Mouse (Mus musculus) stomach, adult 2 months (tissue): ENCODE results near the gene Tex46. TPM values are rescaled to one million over a fixed set of nuclear protein-coding genes. Genes with fewer than 3 reads are reported as not detected.

Experiments
- polyA plus RNA-seq: library from polyadenylated mRNA; depleted of rRNA; stranded (reverse); fragments of >200 nt; gene quantifications from 2 replicates; pipeline ENCODE4 v1.2.3, GENCODE M21; 2012; rRNA removed

The Tex46 gene
- not detected in 2 replicates for polyA plus RNA-seq

GRCm38 (mm10) chr4:136610387-136610856 is at the start of gene Tex46:
Tex46 (plus strand) TSS chr4:136610437.

GRCm38 (mm10) chr4:136602568-136602967 is 7.7 kb upstream of the Tex46 start, which contains the start of gene Kdm1a:
Kdm1a (minus strand) TSS chr4:136602723.

GRCm38 (mm10) chr4:136622388-136622787 is 12.2 kb downstream of the Tex46 start, which contains the start of gene Lactbl1:
Lactbl1 (plus strand) TSS chr4:136622621.

Other genes with a start within 250 kb of the Tex46 start
- 0.05 and 0.15 TPM in 2 replicates for gene Htr1d, start 186.9 kb upstream of the Tex46 start, polyA plus RNA-seq
- gene 6030445D17Rik, start 148.2 kb upstream of the Tex46 start, polyA plus RNA-seq: 0.12 and 0.14 TPM in 2 replicates
- gene Luzp1, start 140.7 kb upstream of the Tex46 start, polyA plus RNA-seq: 2.5 and 3.1 TPM in 2 replicates
- gene Kdm1a, start 7.7 kb upstream of the Tex46 start, polyA plus RNA-seq: 7.0 and 8.2 TPM in 2 replicates
- not detected in 2 replicates for gene Lactbl1, start 12.2 kb downstream of the Tex46 start, polyA plus RNA-seq
- gene Ephb2, start 225.6 kb downstream of the Tex46 start, polyA plus RNA-seq: 12.2 and 13.5 TPM in 2 replicates